Mouse (Mus musculus) MEL (cell line): ENCODE results near the gene Hoxd11. TPM values are rescaled to one million over a fixed set of nuclear protein-coding genes. Genes with fewer than 3 reads are reported as not detected.
A peak's percentile ranks its signal among the peaks of the same experiment; 100 is the strongest.

ENCODE experiments used
- DNase-seq: peaks from one replicate; pipeline ENCODE4 v3.0.0; 2011; ENCODE audit warnings: low read depth, low spot score
- H3K27ac ChIP-seq: 2 replicates; pipeline ENCODE4 v1.5.1; 2012; ENCODE audit warnings: low read depth, mild to moderate bottlenecking, control low read depth, low read length, moderate library complexity; ENCODE audit not compliant: control insufficient read depth
- H3K27me3 ChIP-seq, 2 experiments: fragments of 150-350 bp in 1 of 2; sonication (generic) in 1 of 2; 2 replicates each; pipeline ENCODE4 v1.6.1; 2012; ENCODE audit warnings: low read length in 2 of 2, mild to moderate bottlenecking in 2 of 2, improper control_type of control experiment in 1 of 2, moderate library complexity in 1 of 2; ENCODE audit not compliant: insufficient read depth in 2 of 2, control insufficient read depth in 1 of 2
- H3K36me3 ChIP-seq, 2 experiments: 2 replicates each; pipeline ENCODE4 v1.6.1; 2012 to 2014; ENCODE audit warnings: low read length in 2 of 2, improper control_type of control experiment in 1 of 2, inconsistent platforms in 1 of 2, mild to moderate bottlenecking in 1 of 2; ENCODE audit not compliant: insufficient read depth in 2 of 2, control insufficient read depth in 1 of 2
- H3K4me1 ChIP-seq, 2 experiments: fragments of 150-350 bp in 1 of 2; sonication (generic) in 1 of 2; 2 replicates each; pipeline ENCODE4 v1.6.1; 2012; ENCODE audit warnings: low read length in 2 of 2, improper control_type of control experiment in 1 of 2, mild to moderate bottlenecking in 1 of 2; ENCODE audit not compliant: insufficient read depth in 2 of 2, control insufficient read depth in 1 of 2
- H3K4me3 ChIP-seq, 2 experiments: fragments of 150-350 bp in 1 of 2; sonication (generic) in 1 of 2; 2 replicates each; pipeline ENCODE4 v1.5.1; 2012; ENCODE audit warnings: low read depth in 2 of 2, low read length in 2 of 2, mild to moderate bottlenecking in 2 of 2, moderate library complexity in 2 of 2, control low read depth in 1 of 2, improper control_type of control experiment in 1 of 2; ENCODE audit not compliant: control insufficient read depth in 1 of 2, insufficient read depth in 1 of 2
- H3K79me2 ChIP-seq: 2 replicates; pipeline ENCODE4 v1.6.1; 2012; ENCODE audit warnings: mild to moderate bottlenecking, low read length, moderate library complexity; ENCODE audit not compliant: control insufficient read depth, poor library complexity, insufficient read depth
- H3K9ac ChIP-seq: 2 replicates; pipeline ENCODE4 v1.6.1; 2012; ENCODE audit warnings: low read depth, mild to moderate bottlenecking, control low read depth, low read length, moderate library complexity; ENCODE audit not compliant: control insufficient read depth, poor library complexity, severe bottlenecking
- H3K9me3 ChIP-seq: fragments of 150-350 bp; sonication (generic); replicated peaks from 2 replicates; pipeline ENCODE4 v1.6.1; 2012; ENCODE audit warnings: mild to moderate bottlenecking, low read length, improper control_type of control experiment, moderate library complexity; ENCODE audit not compliant: insufficient read depth
- BHLHE40 ChIP-seq: IDR thresholded peaks from 2 replicates; pipeline ENCODE4 v1.6.1; 2012; ENCODE audit warnings: low read depth, mild to moderate bottlenecking, inconsistent platforms, low read length, improper control_type of control experiment, borderline replicate concordance
- CHD2 ChIP-seq: IDR thresholded peaks from 2 replicates; pipeline ENCODE4 v1.6.1; 2011; ENCODE audit warnings: low read length, improper control_type of control experiment
- CTCF ChIP-seq, 3 experiments: IDR thresholded peaks in 2 of 3; conservative IDR thresholded peaks in 1 of 3; 2 replicates each; pipeline ENCODE4 v1.5.1; 2011 to 2012; ENCODE audit warnings: low read length in 3 of 3, low read depth in 2 of 3, mild to moderate bottlenecking in 2 of 3, improper control_type of control experiment in 1 of 3, inconsistent platforms in 1 of 3, mixed read lengths in 1 of 3, moderate library complexity in 1 of 3; ENCODE audit not compliant: control insufficient read depth in 1 of 3, insufficient read depth in 1 of 3, poor library complexity in 1 of 3, severe bottlenecking in 1 of 3
- E2F4 ChIP-seq: IDR thresholded peaks from 2 replicates; pipeline ENCODE4 v1.6.1; 2011; ENCODE audit warnings: low read depth, low read length, improper control_type of control experiment, borderline replicate concordance
- ELF1 ChIP-seq: IDR thresholded peaks from 2 replicates; pipeline ENCODE4 v1.6.1; 2014; ENCODE audit warnings: low read depth, mild to moderate bottlenecking, inconsistent platforms, low read length, improper control_type of control experiment, moderate library complexity
- EP300 ChIP-seq, 2 experiments: IDR thresholded peaks; 2 replicates each; pipeline ENCODE4 v1.6.1; 2011; ENCODE audit warnings: improper control_type of control experiment in 2 of 2, low read length in 2 of 2, low read depth in 1 of 2, mild to moderate bottlenecking in 1 of 2
- GABPA ChIP-seq: IDR thresholded peaks from 2 replicates; pipeline ENCODE4 v1.6.1; 2012; ENCODE audit warnings: low read depth, mild to moderate bottlenecking, inconsistent platforms, low read length, improper control_type of control experiment, moderate library complexity
- GATA1 ChIP-seq: IDR thresholded peaks from 2 replicates; pipeline ENCODE4 v1.6.1; 2011; ENCODE audit warnings: low read depth, low read length, improper control_type of control experiment
- HCFC1 ChIP-seq: IDR thresholded peaks from 2 replicates; pipeline ENCODE4 v1.6.1; 2012; ENCODE audit warnings: low read depth, mild to moderate bottlenecking, inconsistent platforms, low read length, improper control_type of control experiment, moderate library complexity
- JUND ChIP-seq: IDR thresholded peaks from 2 replicates; pipeline ENCODE4 v1.6.1; 2011; ENCODE audit warnings: low read depth, mild to moderate bottlenecking, improper control_type of control experiment, low read length
- KAT2A ChIP-seq: conservative IDR thresholded peaks from 2 replicates; pipeline ENCODE4 v1.6.1; 2012; ENCODE audit warnings: low read depth, low read length, improper control_type of control experiment, inconsistent platforms
- MAX ChIP-seq: IDR thresholded peaks from 2 replicates; pipeline ENCODE4 v1.6.1; 2011; ENCODE audit warnings: low read length, improper control_type of control experiment
- MEF2A ChIP-seq: IDR thresholded peaks from 2 replicates; pipeline ENCODE4 v1.6.1; 2014; ENCODE audit warnings: low read depth, mild to moderate bottlenecking, inconsistent platforms, low read length, improper control_type of control experiment; ENCODE audit not compliant: poor library complexity, insufficient replicate concordance, severe bottlenecking; ENCODE audit errors: extremely low read depth
- MYC ChIP-seq: IDR thresholded peaks from 2 replicates; pipeline ENCODE4 v1.6.1; 2011; ENCODE audit warnings: low read depth, mild to moderate bottlenecking, low read length, improper control_type of control experiment, moderate library complexity
- NRF1 ChIP-seq: IDR thresholded peaks from 2 replicates; pipeline ENCODE4 v1.6.1; 2014; ENCODE audit warnings: low read depth, mild to moderate bottlenecking, inconsistent platforms, low read length, improper control_type of control experiment, moderate library complexity; ENCODE audit not compliant: poor library complexity, insufficient read depth, severe bottlenecking
- POLR2AphosphoS2 ChIP-seq: IDR thresholded peaks from 2 replicates; pipeline ENCODE4 v1.6.1; 2011; ENCODE audit warnings: low read length, improper control_type of control experiment
- POLR2AphosphoS5 ChIP-seq: IDR thresholded peaks from 2 replicates; pipeline ENCODE4 v1.6.1; 2012; ENCODE audit warnings: low read depth, borderline replicate concordance, mild to moderate bottlenecking, inconsistent platforms, low read length, moderate library complexity, mixed read lengths
- RAD21 ChIP-seq: IDR thresholded peaks from 2 replicates; pipeline ENCODE4 v1.6.1; 2011; ENCODE audit warnings: mild to moderate bottlenecking, low read depth, low read length, improper control_type of control experiment
- RCOR1 ChIP-seq: IDR thresholded peaks from 2 replicates; pipeline ENCODE4 v1.6.1; 2012; ENCODE audit warnings: low read depth, mild to moderate bottlenecking, inconsistent platforms, low read length, improper control_type of control experiment
- SIN3A ChIP-seq: IDR thresholded peaks from 2 replicates; pipeline ENCODE4 v1.6.1; 2012; ENCODE audit warnings: low read length, improper control_type of control experiment, inconsistent platforms
- SMC3 ChIP-seq: IDR thresholded peaks from 2 replicates; pipeline ENCODE4 v1.6.1; 2011; ENCODE audit warnings: low read depth, low read length, improper control_type of control experiment
- TAL1 ChIP-seq: IDR thresholded peaks from 2 replicates; pipeline ENCODE4 v1.6.1; 2012; ENCODE audit warnings: mild to moderate bottlenecking, inconsistent platforms, low read length, moderate library complexity, mixed read lengths
- TBP ChIP-seq: IDR thresholded peaks from 2 replicates; pipeline ENCODE4 v1.8.0; 2011; ENCODE audit warnings: low read depth, low read length, improper control_type of control experiment
- TCF12 ChIP-seq: IDR thresholded peaks from 2 replicates; pipeline ENCODE4 v1.6.1; 2014; ENCODE audit warnings: low read depth, mild to moderate bottlenecking, inconsistent platforms, low read length, improper control_type of control experiment, moderate library complexity
- USF1 ChIP-seq: IDR thresholded peaks from 2 replicates; pipeline ENCODE4 v1.6.1; 2014; ENCODE audit warnings: low read depth, mild to moderate bottlenecking, inconsistent platforms, low read length, improper control_type of control experiment, moderate library complexity
- USF2 ChIP-seq, 2 experiments: IDR thresholded peaks; 2 replicates each; pipeline ENCODE4 v1.6.1; 2011 to 2012; ENCODE audit warnings: improper control_type of control experiment in 2 of 2, low read length in 2 of 2, borderline replicate concordance in 1 of 2, inconsistent platforms in 1 of 2, low read depth in 1 of 2, mild to moderate bottlenecking in 1 of 2; ENCODE audit not compliant: insufficient read depth in 1 of 2
- ZC3H11A ChIP-seq: IDR thresholded peaks from 2 replicates; pipeline ENCODE4 v1.6.1; 2012; ENCODE audit warnings: low read depth, mild to moderate bottlenecking, inconsistent platforms, low read length, improper control_type of control experiment
- ZKSCAN1 ChIP-seq: IDR thresholded peaks from 2 replicates; pipeline ENCODE4 v1.6.1; 2012; ENCODE audit warnings: low read depth, mild to moderate bottlenecking, inconsistent platforms, low read length, improper control_type of control experiment, moderate library complexity
- ZMIZ1 ChIP-seq: IDR thresholded peaks from 2 replicates; pipeline ENCODE4 v1.6.1; 2012; ENCODE audit warnings: low read depth, mild to moderate bottlenecking, inconsistent platforms, low read length, improper control_type of control experiment, moderate library complexity
- ZNF384 ChIP-seq: IDR thresholded peaks from 2 replicates; pipeline ENCODE4 v1.6.1; 2012; ENCODE audit warnings: low read depth, mild to moderate bottlenecking, inconsistent platforms, low read length, improper control_type of control experiment
- polyA plus RNA-seq, 2 experiments: library from polyadenylated mRNA; stranded (reverse) in 1 of 2; unstranded in 1 of 2; fragments of >175 nt in 1 of 2; fragments of >200 nt in 1 of 2; gene quantifications; 2 replicates each; pipeline versions ENCODE4 v1.2.1 to v1.2.4; 2012; ENCODE audit warnings: low replicate concordance in 2 of 2, low read depth in 1 of 2; ENCODE audit not compliant: insufficient read length in 2 of 2, insufficient read depth in 1 of 2, missing spikeins in 1 of 2
- total RNA-seq: library from RNA; depleted of rRNA; stranded (reverse); fragments of 300-350 nt; gene quantifications from 2 replicates; pipeline ENCODE4 v1.2.3, GENCODE M21; 2012

Gene Hoxd11
- total and polyA plus RNA-seq, 3 experiments, result not detected

DNA sequence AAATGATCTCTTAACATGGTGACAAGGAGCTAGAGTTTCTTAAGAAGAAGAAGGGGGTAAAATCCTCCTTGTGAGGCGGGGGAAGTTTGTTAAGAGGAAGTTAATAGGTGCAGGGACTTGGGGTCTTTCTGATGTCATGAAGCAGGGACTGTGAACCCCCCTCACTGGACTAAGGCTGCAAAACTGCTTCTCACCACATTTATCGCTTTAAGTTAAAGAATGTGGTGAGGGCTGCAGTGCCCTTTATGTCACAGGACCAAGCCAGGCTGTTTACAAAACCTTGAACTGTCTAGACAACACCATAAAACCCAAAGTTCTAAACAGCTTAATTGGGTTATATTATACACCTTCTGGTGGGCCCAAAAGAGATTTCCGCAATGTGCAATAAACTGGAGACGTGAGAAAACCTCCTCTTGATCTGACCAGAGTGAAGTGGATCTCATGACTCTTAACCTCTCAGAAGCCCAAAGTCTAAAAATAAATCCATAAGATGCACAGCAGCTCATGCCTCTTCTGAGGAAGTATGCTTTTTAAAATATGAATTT, 5.8 kb downstream of the Hoxd11 start:
- Histone ChIP-seq H3K4me3 (no peak overlapping the region), H3K27me3 (peaks cover 0 to 2% of the 10 kb centered on the region in 2 experiments; a peak in 3 of 4 replicates), H3K9me3 (no peaks in the 10 kb centered on the region), H3K27ac (no peak overlapping the region), H3K36me3 (no peaks in the 10 kb centered on the region), H3K79me2 (no peaks in the 10 kb centered on the region), H3K4me1 (no peaks in the 10 kb centered on the region), H3K9ac (no peak overlapping the region)
- TF ChIP-seq NRF1, result no peak
- no peak for TF ChIP-seq GABPA
- TF ChIP-seq CHD2, result no peak
- no peak for TF ChIP-seq TBP
- TF ChIP-seq ELF1, result no peak
- TF ChIP-seq USF2 (IDR thresholded peaks at IDR 0.05; ENCODE audit: borderline replicate concordance in 1 of 2, insufficient read depth in 1 of 2, low read depth in 1 of 2, low read length in 2 of 2), result no peak
- no peak for TF ChIP-seq SMC3
- no peak for TF ChIP-seq ZMIZ1
- no peak for TF ChIP-seq RCOR1
- TF ChIP-seq E2F4, result no peak
- TF ChIP-seq KAT2A, result no peak
- no peak for TF ChIP-seq ZNF384
- TF ChIP-seq JUND, result no peak
- DNase-seq, result no peak

DNA sequence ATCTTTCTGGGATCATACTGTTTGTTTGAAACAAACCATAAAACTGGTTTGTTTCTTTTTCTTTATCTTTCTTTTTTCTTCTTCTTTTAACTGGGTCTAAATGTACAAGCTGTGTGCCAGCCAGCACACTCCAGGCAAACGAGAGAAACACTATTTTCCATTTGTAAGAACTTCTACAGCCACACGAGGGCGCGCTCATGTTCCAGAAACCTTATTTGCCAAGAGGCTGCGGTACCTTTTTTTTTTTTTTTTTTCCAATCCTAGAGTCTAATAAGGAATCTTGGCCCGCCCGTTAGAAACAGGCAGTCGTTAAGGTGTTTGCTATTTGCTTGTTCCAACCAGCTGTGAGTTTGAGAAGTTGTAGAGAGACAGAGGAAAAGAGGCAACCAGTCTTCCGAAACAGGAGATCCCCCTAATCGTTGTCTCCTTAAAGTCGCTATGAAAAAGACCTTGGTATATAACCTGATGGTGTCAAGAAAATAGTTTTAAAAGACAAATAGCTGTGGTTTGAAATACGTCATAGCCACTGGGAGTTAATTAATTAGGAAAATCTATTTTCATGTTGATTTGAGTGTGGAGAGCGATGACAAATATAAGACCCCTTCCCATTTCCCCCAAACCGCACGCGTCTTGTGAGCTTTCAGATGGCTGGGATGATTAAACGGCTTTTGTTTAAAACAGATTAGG, 7.1 kb downstream of the Hoxd11 start:
- H3K36me3 ChIP-seq, result no peaks in the 10 kb centered on the region
- no peak overlapping the region for H3K9ac ChIP-seq
- H3K9me3 ChIP-seq, result no peaks in the 10 kb centered on the region
- peaks cover 0 to 2% of the 10 kb centered on the region in 2 experiments; a peak in 3 of 4 replicates for H3K27me3 ChIP-seq
- no peaks in the 10 kb centered on the region for H3K4me1 ChIP-seq
- H3K27ac ChIP-seq, result no peak overlapping the region
- peak; percentile 37 for DNase-seq
- no peaks in the 10 kb centered on the region for H3K79me2 ChIP-seq
- H3K4me3 ChIP-seq, result no peak overlapping the region
- no peak for TF ChIP-seq USF1
- TF ChIP-seq MEF2A, result no peak
- no peak for TF ChIP-seq USF2 (IDR thresholded peaks at IDR 0.05; ENCODE audit: borderline replicate concordance in 1 of 2, insufficient read depth in 1 of 2, low read depth in 1 of 2, low read length in 2 of 2)
- TF ChIP-seq JUND, result no peak
- no peak for TF ChIP-seq POLR2AphosphoS2
- peak; percentile 45 for TF ChIP-seq SMC3
- no peak for TF ChIP-seq HCFC1
- no peak for TF ChIP-seq MAX
- no peak for TF ChIP-seq ZMIZ1
- TF ChIP-seq TCF12, result no peak
- no peak for TF ChIP-seq GATA1
- no peak for TF ChIP-seq BHLHE40
- TF ChIP-seq SIN3A, result no peak
- no peak for TF ChIP-seq MYC
- peak; percentile 16; the same call in 1 of the 2 replicates for TF ChIP-seq ZC3H11A
- TF ChIP-seq POLR2AphosphoS5, result no peak
- TF ChIP-seq RAD21, result peak; percentile 19
- TF ChIP-seq TAL1, result no peak
- TF ChIP-seq ZKSCAN1, result no peak
- TF ChIP-seq CTCF (IDR thresholded peaks at IDR 0.05 in 2 of 3, conservative IDR thresholded peaks at IDR 0.05 in 1 of 3; ENCODE audit: control insufficient read depth in 1 of 3, insufficient read depth in 1 of 3, low read depth in 2 of 3, low read length in 3 of 3, poor library complexity in 1 of 3, severe bottlenecking in 1 of 3), result peak in 2 of 3 experiments; percentile 45 to 58; a peak in 5 of 6 replicates
- no peak for TF ChIP-seq RCOR1
- no peak for TF ChIP-seq EP300 (IDR thresholded peaks at IDR 0.05; ENCODE audit: low read depth in 1 of 2, low read length in 2 of 2)
